Mouse (Mus musculus) ovary, adult 10 weeks (tissue): ENCODE data around the gene Apod. TPM values are rescaled to one million over a fixed set of nuclear protein-coding genes. Genes with fewer than 3 reads are reported as not detected.

Experiments
- polyA plus RNA-seq: library from polyadenylated mRNA; stranded (reverse); fragments of 350-450 nt; fragmentation: Illumina TruSeq; extraction: RNeasy Lipid Tissue Mini Kit (QIAGEN cat#74804); gene quantifications from one replicate; pipeline ENCODE4 v1.2.3, GENCODE M21; 2014

Apod gene
- polyA plus RNA-seq = 3.3 TPM

DNA sequence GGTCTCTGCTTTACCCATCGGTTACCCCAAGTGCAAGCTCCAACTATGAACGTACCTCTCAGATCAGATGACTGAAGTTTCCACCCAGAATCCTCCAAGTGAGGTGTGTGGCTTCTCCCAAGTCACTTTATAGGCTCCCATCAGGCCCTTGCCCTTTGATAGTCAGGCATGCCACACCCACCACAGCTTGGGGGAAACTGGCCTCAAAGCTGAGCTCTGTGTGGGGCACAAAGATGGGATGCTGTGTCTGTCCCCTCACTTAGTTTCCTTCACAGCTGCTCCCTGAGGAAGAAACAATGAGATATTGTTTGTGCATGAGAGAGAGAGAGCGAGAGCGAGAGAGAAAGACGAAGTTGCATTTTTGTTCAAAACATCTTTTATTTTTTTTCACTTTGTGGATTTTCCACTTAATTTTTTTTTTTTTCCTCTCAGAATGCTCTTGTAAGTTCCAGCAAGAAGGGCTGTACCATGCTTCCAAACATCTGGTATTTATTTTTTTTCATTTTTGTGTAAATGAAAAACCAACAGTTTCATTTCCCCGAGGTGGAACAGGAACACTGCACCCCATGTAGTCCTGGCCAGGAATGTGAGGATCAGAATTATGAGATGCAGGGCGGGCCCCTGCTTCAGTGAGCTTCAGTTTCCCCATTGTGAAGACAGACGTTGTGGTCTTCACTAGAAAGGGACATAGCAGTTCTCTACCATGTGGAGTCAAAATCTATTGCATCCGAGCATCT lies at the start of gene Apod:
Gene Apod (minus strand): TSS at position 312 of the 737 bp plus-strand sequence.

DNA sequence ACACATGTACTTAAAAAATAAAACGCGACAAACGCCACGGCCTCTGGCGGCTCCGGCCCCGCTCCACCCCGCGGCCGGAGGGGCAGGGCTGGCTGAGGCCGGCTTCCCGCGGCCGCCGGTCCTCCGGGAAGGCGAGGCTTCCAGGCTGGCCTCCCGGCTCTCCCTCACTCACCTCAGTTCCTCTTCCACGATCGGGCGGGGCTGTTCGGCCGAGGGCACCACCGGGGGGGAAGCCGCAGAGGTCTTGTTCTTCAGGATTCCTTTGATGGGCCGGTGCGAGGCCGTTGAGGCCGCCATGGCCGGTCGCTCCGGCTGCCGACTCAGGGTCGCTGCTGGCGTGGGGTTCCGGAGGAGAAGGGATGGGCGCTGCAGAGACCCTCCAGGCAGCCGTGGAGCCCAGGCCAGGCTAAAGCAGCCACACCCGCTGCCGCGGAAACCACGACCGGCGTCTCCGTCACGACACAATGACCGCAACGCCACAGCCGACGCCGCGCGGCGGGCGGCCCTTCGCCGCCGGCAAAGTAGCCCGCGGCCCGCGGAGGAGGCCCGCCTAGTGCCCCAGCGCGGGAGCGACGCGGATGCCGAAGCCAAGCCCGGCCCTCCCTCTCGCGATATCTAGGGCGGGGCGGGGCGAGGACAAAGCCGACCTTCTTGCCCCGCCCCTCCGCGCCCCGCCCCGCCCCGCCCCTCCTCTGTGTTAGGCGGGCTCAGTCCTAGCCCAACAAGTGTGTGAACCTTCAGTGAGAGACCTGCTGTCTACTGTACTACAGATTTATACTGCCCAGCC lies 39.7 kb downstream of the Apod start, which contains the start of gene Ppp1r2:
Gene Ppp1r2 (minus strand): TSS at position 604 of the 787 bp plus-strand sequence.

Other genes starting within 250 kb of the Apod start
- 24.5 TPM for gene Xxylt1, start 233.4 kb downstream of the Apod start, polyA plus RNA-seq
- gene Acap2, start 113.6 kb downstream of the Apod start, polyA plus RNA-seq = 96.6 TPM
- gene Ppp1r2, start 39.5 kb downstream of the Apod start, polyA plus RNA-seq = 262 TPM
- 1.3 TPM for gene Bdh1, start 107.5 kb upstream of the Apod start, polyA plus RNA-seq